Mouse (Mus musculus): ENCODE results near the gene Smco3.
"Not testable (repeated sequence)": the region's sequence is repeated elsewhere in the genome, so short reads cannot be mapped to it uniquely, and the experiment has no call there.

Smco3 gene

GRCm38 (mm10) chr6:136835352-136835751 is at the start of gene Smco3:
TSS of gene Smco3 (minus strand) at chr6:136835452.
- no peak for DNase-seq

GRCm38 (mm10) chr6:136884766-136885165 is 49.5 kb upstream of the Smco3 start:
- not testable (repeated sequence) for DNase-seq

- no peak for DNase-seq
Observed at GRCm38 (mm10) chr6:136883961-136884360, 48.7 kb upstream of the Smco3 start.

GRCm38 (mm10) chr6:136883431-136883915 is 48.2 kb upstream of the Smco3 start:
- no peak for DNase-seq

GRCm38 (mm10) chr6:136881678-136882077 is 46.4 kb upstream of the Smco3 start:
- no peak for DNase-seq

GRCm38 (mm10) chr6:136875670-136876069 is 40.4 kb upstream of the Smco3 start, which contains the start of gene Mgp:
TSS of gene Mgp (minus strand) at chr6:136875823.
- peak; percentile 53 for DNase-seq

GRCm38 (mm10) chr6:136874599-136874998 is 39.3 kb upstream of the Smco3 start:
- DNase-seq, result peak; percentile 22

GRCm38 (mm10) chr6:136868921-136869320 is 33.7 kb upstream of the Smco3 start:
- no peak for DNase-seq

- DNase-seq, result no peak
Observed at GRCm38 (mm10) chr6:136866150-136866549, 30.9 kb upstream of the Smco3 start.

GRCm38 (mm10) chr6:136865360-136865759 is 30.1 kb upstream of the Smco3 start:
- DNase-seq, result no peak

- no peak for DNase-seq
Observed at GRCm38 (mm10) chr6:136861020-136861419, 25.8 kb upstream of the Smco3 start.

GRCm38 (mm10) chr6:136858420-136858819 is 23.2 kb upstream of the Smco3 start:
- DNase-seq, result no peak

GRCm38 (mm10) chr6:136857873-136858260 is 22.6 kb upstream of the Smco3 start:
- no peak for DNase-seq

GRCm38 (mm10) chr6:136857186-136857872 is 22.1 kb upstream of the Smco3 start, which contains the start of gene Art4:
TSS of gene Art4 (minus strand) at chr6:136857733.
- DNase-seq, result no peak

- DNase-seq, result no peak
Observed at GRCm38 (mm10) chr6:136856071-136856636, 20.9 kb upstream of the Smco3 start.

- DNase-seq, result no peak
Observed at GRCm38 (mm10) chr6:136855183-136855582, 19.9 kb upstream of the Smco3 start.

GRCm38 (mm10) chr6:136854361-136854781 is 19.1 kb upstream of the Smco3 start:
- DNase-seq, result no peak

- DNase-seq, result no peak
Observed at GRCm38 (mm10) chr6:136852762-136853161, 17.5 kb upstream of the Smco3 start.

- DNase-seq, result no peak
Observed at GRCm38 (mm10) chr6:136852348-136852747, 17.1 kb upstream of the Smco3 start.

- DNase-seq, result no peak
Observed at GRCm38 (mm10) chr6:136850267-136850666, 15.0 kb upstream of the Smco3 start.

- DNase-seq, result no peak
Observed at GRCm38 (mm10) chr6:136848971-136849370, 13.7 kb upstream of the Smco3 start.

GRCm38 (mm10) chr6:136848399-136848798 is 13.1 kb upstream of the Smco3 start:
- DNase-seq, result no peak

- DNase-seq, result no peak
Observed at GRCm38 (mm10) chr6:136847790-136848189, 12.5 kb upstream of the Smco3 start.

GRCm38 (mm10) chr6:136847267-136847666 is 12.0 kb upstream of the Smco3 start:
- no peak for DNase-seq

Data from right cerebral cortex, postnatal 25 days (tissue).